Mouse (Mus musculus): ENCODE measurements around the gene Pik3r2.

- TF ChIP-seq POLR2AphosphoS2 (IDR thresholded peaks at IDR 0.05; ENCODE audit: low read length) (no peak), MYC (IDR thresholded peaks at IDR 0.05; ENCODE audit: low read depth, low read length) (no peak), POLR2A (IDR thresholded peaks at IDR 0.05; ENCODE audit: control insufficient read depth in 1 of 2, insufficient read depth in 1 of 2, low read depth in 1 of 2, low read length in 2 of 2, poor library complexity in 1 of 2) (no peak), MAFK (IDR thresholded peaks at IDR 0.05; ENCODE audit: borderline replicate concordance, low read depth, low read length) (no peak), MAX (IDR thresholded peaks at IDR 0.05; ENCODE audit: low read length) (no peak)
These were observed 56.7 kb downstream of the Pik3r2 start for GRCm38 (mm10) chr8:70719796-70720270.
